Mouse (Mus musculus) testis, adult 2 months (tissue): ENCODE results near the gene Glipr1l2. TPM values are rescaled to one million over a fixed set of nuclear protein-coding genes. Genes with fewer than 3 reads are reported as not detected.
"Not testable (repeated sequence)": the region's sequence is repeated elsewhere in the genome, so short reads cannot be mapped to it uniquely, and the experiment has no call there.

ENCODE experiments used
- H3K27ac ChIP-seq: fragments of 200-500 bp; 2 replicates; pipeline ENCODE4 v1.5.1; 2012; ENCODE audit warnings: low read depth, low read length; ENCODE audit not compliant: control insufficient read depth, insufficient read depth
- H3K27me3 ChIP-seq: fragments of 200-500 bp; 2 replicates; pipeline ENCODE4 v1.6.1; 2012; ENCODE audit warnings: mild to moderate bottlenecking, low read length, moderate library complexity; ENCODE audit not compliant: control insufficient read depth, insufficient read depth
- H3K36me3 ChIP-seq: fragments of 200-500 bp; 2 replicates; pipeline ENCODE4 v1.6.1; 2012; ENCODE audit warnings: mild to moderate bottlenecking, low read length; ENCODE audit not compliant: control insufficient read depth, insufficient read depth
- H3K4me1 ChIP-seq: fragments of 200-500 bp; 2 replicates; pipeline ENCODE4 v1.6.1; 2012; ENCODE audit warnings: low read length; ENCODE audit not compliant: control insufficient read depth, insufficient read depth
- H3K4me3 ChIP-seq: fragments of 200-500 bp; 2 replicates; pipeline ENCODE4 v1.5.1; 2012; ENCODE audit warnings: low read depth, mild to moderate bottlenecking, low read length, moderate library complexity, mixed read lengths; ENCODE audit not compliant: control insufficient read depth
- CTCF ChIP-seq: fragments of 200-500 bp; IDR thresholded peaks from 2 replicates; pipeline ENCODE4 v1.5.1; 2012; ENCODE audit warnings: low read depth, mild to moderate bottlenecking, inconsistent platforms, low read length, moderate library complexity; ENCODE audit not compliant: control insufficient read depth, insufficient read depth, insufficient replicate concordance
- POLR2A ChIP-seq: fragments of 200-500 bp; IDR thresholded peaks from 2 replicates; pipeline ENCODE4 v1.6.1; 2012; ENCODE audit warnings: low read depth, mild to moderate bottlenecking, inconsistent platforms, low read length, moderate library complexity; ENCODE audit not compliant: control insufficient read depth
- polyA plus RNA-seq: library from polyadenylated mRNA; depleted of rRNA; stranded (reverse); fragments of >200 nt; gene quantifications from 2 replicates; pipeline ENCODE4 v1.2.3, GENCODE M21; 2012; rRNA removed

Gene Glipr1l2
- polyA plus RNA-seq = 18.4 and 28.1 TPM in 2 replicates

GRCm38 (mm10) chr10:112083157-112083556, at the start of gene Glipr1l2:
Gene Glipr1l2, plus strand, starts transcription at chr10:112083354.
- Histone ChIP-seq H3K36me3 (no peaks in the 10 kb centered on the region), H3K27ac (peak within 1 kb of the TSS; percentile 69; the same call in 1 of the 2 replicates), H3K27me3 (no peaks in the 10 kb centered on the region), H3K4me1 (no peaks in the 10 kb centered on the region), H3K4me3 (peak within 1 kb of the TSS; percentile 90)
- TF ChIP-seq POLR2A (peak; percentile 89), CTCF (no peak)

GRCm38 (mm10) chr10:112043523-112043922, 39.6 kb upstream of the Glipr1l2 start:
- H3K27me3 ChIP-seq, H3K4me3 ChIP-seq, H3K27ac ChIP-seq, H3K36me3 ChIP-seq, H3K4me1 ChIP-seq: not testable (repeated sequence)

GRCm38 (mm10) chr10:112044283-112044682, 38.9 kb upstream of the Glipr1l2 start:
- not testable (repeated sequence) for H3K36me3 ChIP-seq, H3K27ac ChIP-seq, H3K27me3 ChIP-seq, H3K4me3 ChIP-seq, H3K4me1 ChIP-seq

GRCm38 (mm10) chr10:112051220-112051619, 31.9 kb upstream of the Glipr1l2 start:
- no peaks in the 10 kb centered on the region for H3K36me3 ChIP-seq
- no peak overlapping the region for H3K27ac ChIP-seq
- no peaks in the 10 kb centered on the region for H3K27me3 ChIP-seq
- no peak overlapping the region for H3K4me3 ChIP-seq
- H3K4me1 ChIP-seq = no peaks in the 10 kb centered on the region
- TF ChIP-seq CTCF (no peak), POLR2A (no peak)

DNA sequence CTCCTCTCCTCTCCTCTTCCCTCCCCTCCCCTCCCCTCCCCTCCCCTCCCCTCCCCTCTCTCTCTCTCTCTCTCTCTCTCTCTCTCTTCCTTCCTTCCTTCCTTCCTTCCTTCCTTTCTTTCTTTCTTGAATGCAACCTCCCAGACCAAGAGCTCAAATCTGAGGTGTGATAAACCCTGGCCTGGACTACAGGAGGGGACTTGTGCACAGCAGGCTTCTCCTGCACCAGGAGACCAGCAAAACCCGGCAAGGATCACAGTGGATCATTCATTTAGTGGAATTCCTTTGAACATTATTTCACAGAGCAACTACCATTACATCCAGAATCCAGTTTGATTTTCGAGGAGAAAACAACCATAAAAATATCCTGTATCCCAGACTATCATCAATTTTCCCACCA, 31.2 kb upstream of the Glipr1l2 start:
- not testable (repeated sequence) for H3K27me3 ChIP-seq, H3K36me3 ChIP-seq, H3K4me1 ChIP-seq, H3K4me3 ChIP-seq, H3K27ac ChIP-seq

DNA sequence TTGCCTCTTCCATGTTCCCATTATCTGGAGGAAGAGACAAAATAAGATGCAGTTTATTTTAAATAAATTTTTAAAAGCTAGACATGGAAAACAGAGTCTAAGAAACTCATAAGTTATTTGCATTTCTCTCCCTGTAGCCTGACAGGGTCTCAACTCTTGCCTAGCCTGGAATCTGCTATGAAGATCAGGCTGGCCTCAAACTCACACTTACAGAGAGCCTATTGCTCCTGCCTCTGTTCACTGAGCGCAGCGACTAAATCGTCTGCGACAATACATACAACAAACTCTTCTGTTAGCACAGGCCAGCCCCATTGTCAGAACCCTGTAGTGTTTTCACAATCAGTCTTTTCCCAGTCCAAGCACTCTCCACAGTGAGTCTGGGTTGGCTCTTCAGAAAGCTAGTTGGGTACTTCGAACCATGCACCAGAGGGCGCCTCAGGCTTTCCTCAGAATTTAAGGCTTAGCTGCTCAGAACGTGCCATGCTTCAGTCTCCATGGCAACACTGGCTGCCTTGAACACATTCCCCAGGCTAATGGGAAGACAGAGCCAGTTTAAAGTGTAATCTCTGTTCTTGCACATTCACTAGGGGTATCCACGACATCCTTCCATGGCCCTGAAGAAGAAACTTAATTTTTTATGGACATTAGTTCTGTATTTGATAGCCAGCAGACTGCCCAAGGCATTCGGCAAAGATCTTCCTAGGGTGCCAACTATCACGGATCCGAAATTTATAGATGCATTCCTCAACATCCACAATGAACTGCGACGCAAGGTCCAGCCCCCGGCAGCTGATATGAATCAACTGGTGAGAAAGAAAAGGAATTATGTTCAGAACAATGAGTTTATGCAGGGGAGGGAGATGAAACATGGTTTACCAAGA, 23.2 kb upstream of the Glipr1l2 start, which contains the start of gene Glipr1l1:
Glipr1l1 (plus strand) TSS at position 488 of the 881 bp plus-strand sequence.
- peak; percentile 40; the same call in 1 of the 2 replicates for TF ChIP-seq POLR2A
- peak; percentile 25; the same call in 1 of the 2 replicates for TF ChIP-seq CTCF
- Histone ChIP-seq H3K4me3 (peak within 1 kb of the TSS; percentile 72), H3K27ac (no peak within 1 kb of the TSS), H3K4me1 (no peaks in the 10 kb centered on the region), H3K27me3 (no peaks in the 10 kb centered on the region), H3K36me3 (no peaks in the 10 kb centered on the region)

- H3K4me1 ChIP-seq, H3K27ac ChIP-seq, H3K27me3 ChIP-seq, H3K36me3 ChIP-seq: not testable (repeated sequence)
- H3K4me3 ChIP-seq = peak overlapping the region; percentile 51; the same call in 1 of the 2 replicates
Observed at GRCm38 (mm10) chr10:112060583-112060934, 22.6 kb upstream of the Glipr1l2 start.

DNA sequence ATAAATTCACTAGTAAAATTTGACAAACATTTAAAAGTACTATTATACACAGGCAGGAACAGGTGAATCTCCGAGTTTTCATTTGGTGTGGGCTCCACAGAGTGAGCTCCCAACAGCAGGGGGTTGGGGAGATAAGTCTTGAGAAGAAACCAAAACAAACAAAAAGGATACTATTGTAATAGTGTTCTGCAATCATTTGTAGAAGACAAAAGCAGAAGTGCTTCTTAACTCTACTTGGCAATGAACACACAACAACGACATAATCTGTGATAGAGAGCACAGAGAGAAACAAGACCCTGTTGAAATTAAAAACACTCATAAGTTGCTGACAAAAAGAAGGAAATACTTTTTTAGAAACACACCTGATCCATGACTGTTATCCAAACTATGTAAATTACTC, 3.1 kb upstream of the Glipr1l2 start:
- H3K27ac ChIP-seq = no peak overlapping the region
- no peaks in the 10 kb centered on the region for H3K4me1 ChIP-seq
- H3K4me3 ChIP-seq = no peak overlapping the region
- no peaks in the 10 kb centered on the region for H3K27me3 ChIP-seq
- TF ChIP-seq POLR2A (no peak), CTCF (no peak)
- no peaks in the 10 kb centered on the region for H3K36me3 ChIP-seq
